Mouse (Mus musculus) hindbrain, embryonic 13.5 days (tissue): Measurements from ENCODE around the gene Mon1a. TPM values are rescaled to one million over a fixed set of nuclear protein-coding genes. Genes with fewer than 3 reads are reported as not detected.

Experiments
- ATAC-seq: fragments of 200-750 bp; cut with Nextera tagmentation; 2 replicates; pipeline ENCODE4 v1.8.0; 2017; ENCODE audit warnings: moderate TSS enrichment; ENCODE audit not compliant: low FRiP score
- H3K27ac ChIP-seq: fragments of 300-500 bp; sonication (generic); 2 replicates; pipeline ENCODE4 v1.5.1; 2015; ENCODE audit warnings: inconsistent platforms, mild to moderate bottlenecking, moderate library complexity
- H3K27me3 ChIP-seq: fragments of 300-500 bp; sonication (generic); 2 replicates; pipeline ENCODE4 v1.6.1; 2015; ENCODE audit warnings: mild to moderate bottlenecking, inconsistent platforms
- H3K36me3 ChIP-seq: fragments of 300-500 bp; sonication (generic); 2 replicates; pipeline ENCODE4 v1.6.1; 2015; ENCODE audit warnings: mild to moderate bottlenecking, inconsistent platforms
- H3K4me1 ChIP-seq: fragments of 300-500 bp; sonication (generic); replicated peaks from 2 replicates; pipeline ENCODE4 v1.6.1; 2015; ENCODE audit warnings: inconsistent platforms
- H3K4me2 ChIP-seq: fragments of 300-500 bp; sonication (generic); 2 replicates; pipeline ENCODE4 v1.6.1; 2015; ENCODE audit warnings: inconsistent platforms, mild to moderate bottlenecking, moderate library complexity
- H3K4me3 ChIP-seq: fragments of 300-500 bp; sonication (generic); 2 replicates; pipeline ENCODE4 v1.5.1; 2015; ENCODE audit warnings: mild to moderate bottlenecking, inconsistent platforms
- H3K9ac ChIP-seq: fragments of 300-500 bp; sonication (generic); 2 replicates; pipeline ENCODE4 v1.6.1; 2015; ENCODE audit warnings: mild to moderate bottlenecking, inconsistent platforms
- H3K9me3 ChIP-seq: fragments of 300-500 bp; sonication (generic); 2 replicates; pipeline ENCODE4 v1.6.1; 2016; ENCODE audit warnings: inconsistent platforms
- WGBS: fragments of 180-500 bp; shearing (Covaris S2); methylation state at CpG from one replicate; pipeline ENCODE4 v1.1.7; 2015; 5-methylcytosine and 5-hydroxymethylcytosine counted together
- polyA plus RNA-seq: library from polyadenylated mRNA; unstranded; fragments of >200 nt; fragmentation: Nextera tagmentation; extraction: Ambion mirVana; gene quantifications from 2 replicates; pipeline ENCODE4 v1.2.1, GENCODE M21; 2015

Gene Mon1a
- 25.2 and 25.5 TPM in 2 replicates for polyA plus RNA-seq

DNA sequence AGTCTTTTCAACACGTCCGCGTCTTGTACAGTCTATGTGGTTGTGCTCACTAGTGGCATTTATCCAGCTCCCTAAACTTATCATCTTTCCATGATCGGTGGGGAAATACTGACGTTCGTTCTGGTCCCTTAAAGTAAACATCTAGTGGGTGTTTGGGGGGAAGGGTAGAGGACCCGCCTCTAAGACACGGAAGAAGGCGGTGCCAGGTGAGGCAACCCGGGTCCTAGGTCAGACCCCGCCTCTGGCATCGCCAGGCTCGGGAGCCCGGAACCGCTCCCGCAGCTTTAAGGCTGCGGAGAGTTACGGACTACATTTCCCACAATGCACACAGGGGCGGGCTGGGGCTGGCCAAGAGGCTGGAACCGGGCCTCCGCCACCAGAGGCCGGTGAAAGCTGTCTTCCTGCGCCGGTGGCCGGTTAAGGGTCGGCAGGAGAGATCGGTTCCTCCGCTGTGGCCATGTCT, at the start of gene Mon1a:
Gene Mon1a, plus strand, starts transcription at position 348 of the 463 bp plus-strand sequence.
- WGBS = under 1% methylated on average over 28 of the region's 28 CpGs
- Histone ChIP-seq H3K4me1 (peaks cover 18% of the 10 kb centered on the region), H3K27me3 (peaks cover 25% of the 10 kb centered on the region), H3K36me3 (peaks cover 3% of the 10 kb centered on the region; the same call in 1 of the 2 replicates), H3K9ac (peak within 1 kb of the TSS; percentile 88), H3K4me2 (peak within 1 kb of the TSS; percentile 70), H3K4me3 (peak within 1 kb of the TSS; percentile 84), H3K27ac (peak within 1 kb of the TSS; percentile 84), H3K9me3 (no peaks in the 10 kb centered on the region)
- ATAC-seq = peak; percentile 95

- Histone ChIP-seq H3K4me1 (no peaks in the 10 kb centered on the region), H3K27ac (no peak overlapping the region), H3K9ac (no peak overlapping the region), H3K36me3 (peaks cover 12% of the 10 kb centered on the region), H3K4me3 (no peak overlapping the region), H3K9me3 (no peaks in the 10 kb centered on the region), H3K27me3 (no peaks in the 10 kb centered on the region), H3K4me2 (no peak overlapping the region)
- 97% methylated on average over 1 of the region's 1 CpGs for whole genome bisulfite sequencing
- no peak for ATAC-seq
These were observed 49.1 kb upstream of the Mon1a start for GRCm38 (mm10) chr9:107838869-107839268.

DNA sequence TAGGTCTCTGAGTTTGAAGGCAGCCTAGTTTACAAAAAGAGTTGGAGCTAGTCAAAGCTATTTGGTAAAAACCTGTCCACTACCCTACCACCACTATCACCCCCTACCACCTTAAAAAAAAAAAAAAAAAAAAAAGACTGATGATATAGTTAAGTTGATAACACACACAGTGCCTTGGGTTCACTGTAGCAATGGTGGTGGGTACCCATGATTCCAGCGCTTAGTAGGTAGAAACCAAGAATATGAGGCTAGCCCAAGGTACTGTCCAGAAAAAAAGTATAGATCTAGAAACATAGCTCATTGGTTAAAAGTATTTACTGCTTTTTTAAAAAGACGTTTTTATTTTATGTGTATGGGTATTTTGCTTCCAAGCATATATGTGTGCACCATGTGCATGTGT, 45.2 kb upstream of the Mon1a start:
- Histone ChIP-seq H3K4me2 (no peak overlapping the region), H3K9ac (no peak overlapping the region), H3K27ac (no peak overlapping the region), H3K36me3 (peaks cover 25% of the 10 kb centered on the region), H3K4me3 (no peak overlapping the region), H3K9me3 (no peaks in the 10 kb centered on the region), H3K4me1 (no peaks in the 10 kb centered on the region), H3K27me3 (no peaks in the 10 kb centered on the region)
- ATAC-seq = no peak
- 94% methylated on average over 2 of the region's 2 CpGs for WGBS

DNA sequence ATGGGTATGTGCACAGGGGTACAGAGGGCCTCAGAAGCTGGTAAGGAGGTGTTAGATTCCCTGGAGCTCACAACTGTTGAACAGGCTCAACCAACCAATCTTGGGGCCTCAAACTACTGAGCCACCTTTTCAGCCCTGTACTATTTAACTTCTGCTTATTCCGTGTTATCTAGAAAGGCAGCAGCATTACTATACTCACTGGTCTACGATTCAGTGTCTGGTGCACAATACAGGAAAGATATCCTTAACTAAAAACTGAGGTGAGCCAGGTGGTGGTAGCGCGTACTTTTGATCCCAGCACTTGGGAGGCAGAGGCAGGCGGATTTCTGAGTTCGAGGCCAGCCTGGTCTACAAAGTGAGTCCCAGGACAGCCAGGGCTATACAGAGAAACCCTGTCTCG, 39.0 kb upstream of the Mon1a start:
- WGBS = 96% methylated on average over 7 of the region's 7 CpGs

GRCm38 (mm10) chr9:107858343-107858742, 29.6 kb upstream of the Mon1a start:
- no peaks in the 10 kb centered on the region for H3K9me3 ChIP-seq
- ATAC-seq = no peak
- H3K27me3 ChIP-seq = no peaks in the 10 kb centered on the region
- WGBS = 98% methylated on average over 3 of the region's 3 CpGs
- H3K36me3 ChIP-seq = peaks cover 22% of the 10 kb centered on the region
- no peak overlapping the region for H3K4me3 ChIP-seq
- H3K4me1 ChIP-seq = no peaks in the 10 kb centered on the region
- H3K27ac ChIP-seq = no peak overlapping the region
- H3K4me2 ChIP-seq = no peak overlapping the region
- H3K9ac ChIP-seq = no peak overlapping the region

More for the DNA sequence above, 39.0 kb upstream of the Mon1a start:
- Histone ChIP-seq H3K9me3 (no peaks in the 10 kb centered on the region), H3K4me2 (no peak overlapping the region), H3K27me3 (no peaks in the 10 kb centered on the region), H3K4me3 (no peak overlapping the region), H3K27ac (no peak overlapping the region), H3K4me1 (no peaks in the 10 kb centered on the region), H3K9ac (no peak overlapping the region), H3K36me3 (peaks cover 51% of the 10 kb centered on the region)
- ATAC-seq = no peak

DNA sequence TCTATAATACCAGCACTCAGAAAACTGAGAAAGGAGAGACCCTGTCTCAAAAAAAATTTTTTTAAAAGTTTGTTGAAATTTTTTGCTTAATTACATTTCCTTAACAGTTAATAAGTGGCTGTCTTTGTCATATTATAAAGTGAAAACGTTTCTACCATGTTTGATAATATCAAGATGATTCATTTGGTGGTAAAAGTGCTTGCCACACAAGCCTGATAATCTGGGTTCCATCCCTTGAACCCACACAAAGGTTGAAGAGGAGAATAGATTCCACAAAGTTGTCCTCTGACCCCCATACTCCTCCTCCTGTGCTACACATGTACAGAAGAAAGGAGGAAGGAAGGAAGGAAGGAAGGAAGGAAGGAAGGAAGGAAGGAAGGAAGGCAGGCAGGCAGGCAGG, 23.5 kb upstream of the Mon1a start:
- WGBS = 83% methylated on average over 1 of the region's 1 CpGs
- Histone ChIP-seq H3K27ac (no peak overlapping the region), H3K9me3 (no peaks in the 10 kb centered on the region), H3K4me3 (no peak overlapping the region), H3K9ac (no peak overlapping the region), H3K4me1 (peaks cover 3% of the 10 kb centered on the region; the same call in 1 of the 2 replicates), H3K27me3 (no peaks in the 10 kb centered on the region), H3K36me3 (peaks cover 4% of the 10 kb centered on the region), H3K4me2 (no peak overlapping the region)
- no peak for ATAC-seq

GRCm38 (mm10) chr9:107866081-107866480, 21.9 kb upstream of the Mon1a start:
- Histone ChIP-seq H3K36me3 (no peaks in the 10 kb centered on the region; the same call in 1 of the 2 replicates), H3K4me2 (no peak overlapping the region), H3K4me3 (no peak overlapping the region), H3K27me3 (no peaks in the 10 kb centered on the region), H3K9ac (no peak overlapping the region), H3K9me3 (no peaks in the 10 kb centered on the region), H3K4me1 (peaks cover 8% of the 10 kb centered on the region), H3K27ac (no peak overlapping the region)
- WGBS = 97% methylated on average over 2 of the region's 2 CpGs
- ATAC-seq = no peak

DNA sequence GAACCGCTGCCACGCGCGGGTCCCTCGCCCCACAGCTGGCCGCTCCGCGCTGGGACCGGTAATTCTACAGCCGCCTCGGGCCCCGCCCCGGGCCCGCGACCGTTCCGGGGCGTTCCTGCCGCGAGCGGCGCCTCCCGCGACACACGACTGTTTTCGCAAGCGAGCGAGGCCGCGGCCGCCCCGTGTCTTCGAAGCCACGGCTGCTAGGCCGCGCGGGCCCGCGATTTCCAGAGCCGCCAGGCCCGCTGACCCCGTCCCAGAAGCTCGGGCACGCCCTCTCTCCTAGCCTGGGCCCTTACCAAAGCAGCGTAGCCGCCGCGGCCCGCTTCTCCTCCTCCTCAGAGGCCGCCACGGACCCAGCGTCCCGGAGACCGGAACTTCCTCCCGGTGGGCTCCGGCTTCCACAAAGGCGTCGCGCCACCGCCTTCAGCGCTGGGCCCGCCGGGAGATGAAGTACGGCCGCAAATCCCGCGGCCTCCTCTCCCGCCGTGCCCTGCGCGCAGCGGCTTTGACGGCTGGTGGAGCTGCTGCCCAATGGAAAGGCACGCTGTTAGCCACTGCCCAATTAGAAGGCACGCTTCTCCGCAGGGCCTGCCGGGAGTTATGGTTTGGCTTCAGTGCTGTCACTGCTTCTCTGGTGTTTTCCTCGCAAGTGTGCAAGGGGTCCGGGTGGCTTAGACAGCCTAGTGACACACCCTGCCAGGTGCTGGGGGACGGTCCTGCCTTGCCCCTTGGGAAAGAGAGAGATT, 15.4 kb upstream of the Mon1a start:
- Histone ChIP-seq H3K9me3 (no peaks in the 10 kb centered on the region), H3K4me3 (peak overlapping the region; percentile 96), H3K4me1 (peaks cover 20% of the 10 kb centered on the region), H3K36me3 (no peaks in the 10 kb centered on the region), H3K4me2 (peak overlapping the region; percentile 78), H3K9ac (peak overlapping the region; percentile 99), H3K27me3 (0 out of 2 replicates have a peak, but pooled peaks cover 5% of the 10 kb centered on the region), H3K27ac (peak overlapping the region; percentile 96)
- peak; percentile 99 for ATAC-seq
- WGBS = under 1% methylated on average over 75 of the region's 80 CpGs

GRCm38 (mm10) chr9:107873137-107873536, 14.8 kb upstream of the Mon1a start, which contains the start of gene Rbm6:
Rbm6 (minus strand) TSS chr9:107873237.
- H3K9me3 ChIP-seq = no peaks in the 10 kb centered on the region
- H3K36me3 ChIP-seq = no peaks in the 10 kb centered on the region
- H3K4me2 ChIP-seq = peak within 1 kb of the TSS; percentile 78
- peak within 1 kb of the TSS; percentile 99 for H3K9ac ChIP-seq
- WGBS = 11% methylated on average over 14 of the region's 14 CpGs
- peak within 1 kb of the TSS; percentile 96 for H3K27ac ChIP-seq
- H3K4me3 ChIP-seq = peak within 1 kb of the TSS; percentile 96
- peaks cover 20% of the 10 kb centered on the region for H3K4me1 ChIP-seq
- H3K27me3 ChIP-seq = 0 out of 2 replicates have a peak, but pooled peaks cover 5% of the 10 kb centered on the region
- ATAC-seq = no peak

- Histone ChIP-seq H3K9me3 (no peaks in the 10 kb centered on the region), H3K4me3 (no peak overlapping the region), H3K27me3 (peaks cover 16% of the 10 kb centered on the region; the same call in 1 of the 2 replicates), H3K4me1 (no peaks in the 10 kb centered on the region), H3K36me3 (no peaks in the 10 kb centered on the region), H3K27ac (no peak overlapping the region), H3K4me2 (no peak overlapping the region), H3K9ac (no peak overlapping the region)
- 75% methylated on average over 4 of the region's 4 CpGs for WGBS
- no peak for ATAC-seq
These were observed 7.5 kb upstream of the Mon1a start for GRCm38 (mm10) chr9:107880411-107880810.

DNA sequence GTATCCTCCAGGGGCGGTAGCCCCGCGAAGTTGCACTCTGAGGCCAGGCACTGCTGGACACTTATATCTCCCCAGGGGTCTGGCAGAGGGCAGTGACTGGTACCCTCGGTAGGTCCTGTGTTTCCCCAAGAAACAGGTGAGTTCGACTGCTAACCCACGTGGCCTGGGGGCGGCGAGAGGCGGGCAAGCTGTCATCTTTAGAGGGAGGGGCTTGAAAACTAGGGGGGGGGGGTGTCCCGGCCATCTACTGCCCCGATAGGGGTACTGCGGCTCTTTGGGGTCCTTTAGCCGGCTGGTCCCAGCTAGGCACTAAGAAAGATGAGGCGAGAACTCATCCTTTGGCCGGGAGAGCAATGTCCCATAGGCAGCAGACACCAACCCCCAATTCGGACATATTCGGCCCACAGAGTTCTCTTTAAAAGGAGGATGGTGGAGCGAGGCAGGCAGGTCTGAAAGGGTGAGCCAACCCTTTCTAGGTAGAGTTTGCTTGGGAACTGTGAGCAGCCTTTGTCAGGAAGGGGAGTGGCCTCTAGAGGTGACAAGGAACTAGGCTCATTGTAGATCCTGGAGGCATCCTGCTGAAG, 408 bp downstream of the Mon1a start:
- H3K9me3 ChIP-seq = no peaks in the 10 kb centered on the region
- peak overlapping the region; percentile 88 for H3K9ac ChIP-seq
- peaks cover 3% of the 10 kb centered on the region; the same call in 1 of the 2 replicates for H3K36me3 ChIP-seq
- peak overlapping the region; percentile 70 for H3K4me2 ChIP-seq
- peaks cover 18% of the 10 kb centered on the region for H3K4me1 ChIP-seq
- H3K27me3 ChIP-seq = peaks cover 25% of the 10 kb centered on the region
- WGBS = under 1% methylated on average over 18 of the region's 18 CpGs
- peak overlapping the region; percentile 84 for H3K4me3 ChIP-seq
- peak; percentile 86 for ATAC-seq
- H3K27ac ChIP-seq = peak overlapping the region; percentile 84

DNA sequence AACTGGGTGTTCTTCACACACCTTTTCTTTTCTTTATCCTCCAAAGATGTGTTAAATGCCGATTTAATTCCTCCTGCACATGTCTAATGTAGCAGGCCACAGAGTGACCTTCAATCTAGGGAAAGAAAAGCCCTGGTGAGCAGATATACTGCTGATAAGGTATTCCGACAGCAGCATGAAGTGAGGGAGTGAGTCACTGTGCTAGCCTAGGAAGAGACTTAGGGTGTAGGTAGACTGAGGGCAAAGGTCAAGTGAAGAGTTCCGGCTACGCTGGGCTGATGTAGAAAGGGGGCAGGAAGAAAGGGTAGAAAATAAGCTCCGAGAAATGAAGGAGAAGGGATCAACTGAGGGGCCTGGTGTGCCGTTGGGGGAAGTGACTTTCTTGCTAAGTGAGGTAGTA, 2.3 kb downstream of the Mon1a start:
- ATAC-seq = no peak
- H3K9ac ChIP-seq = no peak overlapping the region
- peaks cover 3% of the 10 kb centered on the region; the same call in 1 of the 2 replicates for H3K36me3 ChIP-seq
- H3K4me2 ChIP-seq = no peak overlapping the region
- no peak overlapping the region for H3K4me3 ChIP-seq
- H3K27ac ChIP-seq = no peak overlapping the region
- WGBS = 91% methylated on average over 6 of the region's 6 CpGs
- peaks cover 16% of the 10 kb centered on the region for H3K27me3 ChIP-seq
- H3K4me1 ChIP-seq = peaks cover 18% of the 10 kb centered on the region
- H3K9me3 ChIP-seq = no peaks in the 10 kb centered on the region
